Mouse (Mus musculus) C2C12 (cell line): ENCODE measurements around the gene Xpnpep2.

ENCODE experiments used
- CEBPB ChIP-seq: IDR thresholded peaks from one replicate; pipeline ENCODE4 v1.6.1; 2011; ENCODE audit warnings: low read depth, mild to moderate bottlenecking, control low read depth, moderate library complexity
- CTCF ChIP-seq: IDR thresholded peaks from one replicate; pipeline ENCODE4 v1.5.1; 2011; ENCODE audit not compliant: control insufficient read depth, insufficient read depth, insufficient read length
- FOSL1 ChIP-seq: IDR thresholded peaks from one replicate; pipeline ENCODE4 v1.8.0; 2011; ENCODE audit warnings: mild to moderate bottlenecking, low read length; ENCODE audit not compliant: poor library complexity, insufficient read depth, severe bottlenecking
- MAX ChIP-seq: IDR thresholded peaks from one replicate; pipeline ENCODE4 v1.6.1; 2011; ENCODE audit warnings: mild to moderate bottlenecking, control low read depth
- MYOD1 ChIP-seq: IDR thresholded peaks from one replicate; pipeline ENCODE4 v1.6.1; 2011; ENCODE audit warnings: low read depth; ENCODE audit not compliant: control insufficient read depth, insufficient read length
- MYOG ChIP-seq: IDR thresholded peaks from one replicate; pipeline ENCODE4 v1.6.1; 2011; ENCODE audit not compliant: control insufficient read depth, insufficient read length; ENCODE audit errors: extremely low read depth
- USF1 ChIP-seq: IDR thresholded peaks from one replicate; pipeline ENCODE4 v1.6.1; 2011; ENCODE audit warnings: low read depth, mild to moderate bottlenecking, control low read depth, moderate library complexity

- TF ChIP-seq CTCF: no peak
- TF ChIP-seq MYOG: no peak
- no peak for TF ChIP-seq CEBPB
- TF ChIP-seq FOSL1: no peak
- TF ChIP-seq MYOD1: no peak
- no peak for TF ChIP-seq USF1
- TF ChIP-seq MAX: no peak
Measured at GRCm38 (mm10) chrX:48064166-48064853, 44.2 kb upstream of the Xpnpep2 start.
